Mouse (Mus musculus) embryonic fibroblast, embryonic 13.5 days (primary cell): ENCODE results near the gene Pdcd4. TPM values are rescaled to one million over a fixed set of nuclear protein-coding genes. Genes with fewer than 3 reads are reported as not detected.
"Not testable (repeated sequence)": the region's sequence is repeated elsewhere in the genome, so short reads cannot be mapped to it uniquely, and the experiment has no call there.

Source experiments
- H3K27ac ChIP-seq: 2 replicates; pipeline ENCODE4 v1.5.1; 2012; ENCODE audit warnings: low read length, control low read depth, inconsistent platforms; ENCODE audit not compliant: insufficient read depth
- H3K4me1 ChIP-seq: 2 replicates; pipeline ENCODE4 v1.6.1; 2011; ENCODE audit warnings: low read length; ENCODE audit not compliant: control insufficient read depth, insufficient read depth
- H3K4me3 ChIP-seq: 2 replicates; pipeline ENCODE4 v1.5.1; 2011; ENCODE audit warnings: mild to moderate bottlenecking, control low read depth, low read length; ENCODE audit not compliant: insufficient read depth
- CTCF ChIP-seq: IDR thresholded peaks from 2 replicates; pipeline ENCODE4 v1.5.1; 2011; ENCODE audit warnings: mild to moderate bottlenecking, control low read depth, low read length, moderate library complexity, borderline replicate concordance; ENCODE audit not compliant: insufficient read depth
- POLR2A ChIP-seq: IDR thresholded peaks from 2 replicates; pipeline ENCODE4 v1.6.1; 2011; ENCODE audit warnings: low read depth, mild to moderate bottlenecking, control low read depth, low read length, moderate library complexity
- polyA plus RNA-seq: library from polyadenylated mRNA; stranded (reverse); fragments of >200 nt; gene quantifications from 2 replicates; pipeline ENCODE4 v1.2.4, GENCODE M21; 2011; ENCODE audit warnings: low read depth; ENCODE audit not compliant: missing spikeins, insufficient read length

Gene Pdcd4
- polyA plus RNA-seq, 1 experiment, result 40.4 TPM

DNA sequence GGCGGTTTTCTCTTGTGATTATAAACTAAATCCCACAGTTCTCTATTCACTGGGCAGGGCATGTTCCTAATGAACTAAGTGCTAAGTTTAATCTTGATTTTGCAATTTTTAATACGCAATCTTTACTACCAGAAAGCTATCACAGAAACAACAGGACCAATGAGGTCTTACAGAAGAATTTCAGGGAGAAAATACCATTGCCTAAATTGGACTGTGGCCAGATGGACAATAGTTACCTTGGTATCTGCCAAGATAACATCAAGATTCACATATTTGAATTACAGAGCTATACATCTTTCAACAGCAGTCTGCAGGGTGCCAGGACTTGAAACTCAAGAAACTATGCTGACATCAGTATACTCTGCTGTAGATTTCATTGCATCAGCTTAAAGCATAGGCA, 50.3 kb downstream of the Pdcd4 start:
- peak overlapping the region; percentile 30; the same call in 1 of the 2 replicates for H3K4me3 ChIP-seq
- no peaks in the 10 kb centered on the region for H3K4me1 ChIP-seq
- peak overlapping the region; percentile 45; the same call in 1 of the 2 replicates for H3K27ac ChIP-seq
- TF ChIP-seq CTCF, result no peak
- no peak for TF ChIP-seq POLR2A

DNA sequence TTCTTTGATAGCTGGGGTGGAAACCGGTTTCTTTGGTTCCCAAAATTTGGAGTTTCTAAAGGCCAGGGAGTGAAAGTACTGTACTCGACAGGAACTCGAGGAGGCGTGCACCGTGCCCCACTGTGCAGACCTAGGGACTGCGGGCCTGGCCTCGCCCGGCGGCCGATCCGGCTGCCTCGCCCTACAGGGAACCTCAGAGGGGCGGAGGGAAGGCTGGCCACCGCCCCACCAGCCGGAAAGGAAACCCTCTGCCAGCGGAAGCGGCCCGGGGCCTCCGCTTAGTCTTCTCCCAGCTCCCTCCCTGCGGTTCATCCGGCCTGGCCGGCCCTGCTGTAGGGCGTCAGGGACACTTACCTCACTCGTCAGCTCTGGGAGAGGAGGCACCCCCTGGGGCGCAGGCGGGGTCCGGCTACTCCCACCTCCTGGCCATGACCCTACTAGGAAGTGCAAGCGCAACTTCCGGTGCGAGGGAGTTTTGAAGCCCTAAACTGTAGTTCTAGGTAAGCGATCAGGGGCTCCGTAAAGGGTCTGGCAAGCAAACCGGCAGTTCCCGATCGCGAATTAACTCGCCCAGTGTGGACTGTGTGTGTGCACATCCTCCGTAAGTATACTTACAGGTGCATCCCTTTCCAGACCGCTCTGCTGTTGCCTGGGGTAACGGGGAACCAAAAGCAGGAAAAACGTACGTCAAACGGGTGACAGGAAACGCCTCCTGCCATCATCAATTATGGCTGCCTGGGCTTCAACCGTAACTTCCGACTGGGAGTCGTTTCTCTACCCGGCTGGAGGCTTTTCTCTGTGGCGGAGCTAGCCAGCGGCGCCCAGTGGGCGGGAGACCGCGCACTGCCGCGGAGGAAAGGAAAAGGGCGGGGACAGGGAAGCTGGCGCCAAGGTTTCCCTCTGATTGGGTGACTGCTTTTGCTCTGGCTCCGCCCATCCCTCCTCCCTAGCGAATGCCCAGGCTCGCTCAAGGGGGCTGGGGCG, 52.1 kb downstream of the Pdcd4 start, which contains the start of the genes Shoc2 and Bbip1:
Shoc2 (plus strand) TSS at position 505 of the 984 bp plus-strand sequence.
Bbip1 (minus strand) TSS at position 826 of the 984 bp plus-strand sequence.
- Histone ChIP-seq H3K4me3 (peak within 1 kb of the TSS; percentile 71), H3K27ac (peak within 1 kb of the TSS; percentile 87), H3K4me1 (no peaks in the 10 kb centered on the region)
- no peak for TF ChIP-seq CTCF
- peak; percentile 99 for TF ChIP-seq POLR2A

DNA sequence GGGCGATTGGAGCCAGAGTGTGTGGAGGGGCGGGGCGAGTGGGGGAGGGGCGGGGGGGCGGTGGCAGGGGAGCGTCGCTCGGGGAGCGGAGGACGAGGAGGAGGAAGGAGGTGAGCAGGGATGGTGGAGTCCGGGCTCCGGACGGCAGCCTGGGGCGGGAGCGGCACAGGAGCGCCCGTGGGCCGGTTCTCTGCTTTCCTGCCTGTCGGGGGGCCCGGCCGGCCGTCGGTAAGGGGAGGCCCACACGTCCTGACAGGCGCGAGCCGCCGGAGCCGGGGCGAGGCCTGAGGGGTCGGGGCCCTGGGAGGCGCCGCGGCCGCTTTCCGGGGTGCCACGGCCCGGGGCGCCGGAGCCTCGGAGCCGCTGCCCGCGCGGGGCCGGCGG, 52.7 kb downstream of the Pdcd4 start:
- no peaks in the 10 kb centered on the region for H3K4me1 ChIP-seq
- H3K4me3 ChIP-seq, result peak overlapping the region; percentile 59
- H3K27ac ChIP-seq, result peak overlapping the region; percentile 65
- TF ChIP-seq POLR2A (peak; percentile 88), CTCF (no peak)

DNA sequence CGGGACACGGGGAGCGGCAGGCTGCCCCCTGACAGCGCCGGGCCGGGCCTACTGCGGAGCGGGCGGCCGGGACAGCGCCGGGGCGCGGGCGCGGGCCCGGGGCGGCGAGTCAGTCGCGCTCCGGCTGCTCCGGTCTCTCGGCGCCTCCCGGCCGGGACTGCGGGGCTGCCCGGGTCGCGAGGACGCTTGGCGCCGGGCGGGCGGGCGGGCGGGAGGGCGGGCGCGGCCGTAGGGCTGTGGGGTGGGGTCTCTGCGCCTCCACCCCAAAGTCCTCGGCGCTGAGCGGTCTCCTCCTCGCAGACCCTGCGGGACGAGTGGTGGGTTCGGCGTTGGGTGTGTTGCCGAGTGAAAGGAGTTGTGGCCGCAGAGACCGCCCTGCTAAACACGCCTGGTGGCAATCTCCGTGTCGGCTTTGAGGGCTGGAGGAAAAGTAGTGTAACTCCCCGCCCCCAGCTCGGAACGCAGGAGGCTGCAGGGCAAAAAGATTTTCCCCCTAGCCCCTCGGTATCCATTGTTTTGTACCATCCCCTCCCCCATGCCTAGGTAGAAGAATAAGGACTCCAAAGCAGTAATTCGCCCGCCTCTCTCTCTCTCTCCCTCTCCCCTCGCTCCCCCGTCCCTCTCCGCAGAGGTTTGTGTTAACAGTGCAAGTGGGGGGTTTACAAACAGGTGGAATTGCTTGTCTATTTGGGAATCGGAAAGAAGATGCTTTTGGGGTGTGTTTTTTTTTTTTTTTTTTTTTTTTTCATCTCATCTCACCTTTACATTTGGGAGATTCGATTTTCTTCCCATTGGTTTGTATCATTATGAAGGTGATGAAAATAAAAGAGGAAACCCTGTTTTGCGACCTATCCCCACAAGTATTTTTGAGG, 53.4 kb downstream of the Pdcd4 start:
- Histone ChIP-seq H3K27ac (peak overlapping the region; percentile 65; the same call in 1 of the 2 replicates), H3K4me1 (no peaks in the 10 kb centered on the region), H3K4me3 (peak overlapping the region; percentile 71)
- TF ChIP-seq CTCF, result no peak
- no peak; the same call in 1 of the 2 replicates for TF ChIP-seq POLR2A

DNA sequence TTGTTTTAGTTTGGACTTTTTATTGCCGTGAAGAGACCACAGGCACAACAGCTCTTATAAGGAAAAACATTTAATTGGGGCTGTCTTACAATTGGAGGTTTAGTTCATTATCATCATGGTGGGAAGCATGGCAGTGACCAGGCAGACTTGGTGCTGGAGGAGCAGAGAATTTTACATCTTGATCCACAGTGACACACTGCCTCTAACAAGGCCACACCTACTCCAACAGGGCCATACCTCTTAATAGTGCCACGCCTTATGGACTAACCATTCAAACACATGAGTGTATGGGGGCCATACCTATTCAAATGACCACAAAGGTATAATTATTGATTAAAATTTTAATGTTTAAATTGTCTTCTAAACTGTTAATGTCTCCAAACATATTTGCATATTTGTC, 65.5 kb downstream of the Pdcd4 start:
- TF ChIP-seq CTCF (no peak), POLR2A (no peak)
- H3K4me3 ChIP-seq, result no peak overlapping the region
- H3K27ac ChIP-seq, result no peak overlapping the region
- no peaks in the 10 kb centered on the region for H3K4me1 ChIP-seq

DNA sequence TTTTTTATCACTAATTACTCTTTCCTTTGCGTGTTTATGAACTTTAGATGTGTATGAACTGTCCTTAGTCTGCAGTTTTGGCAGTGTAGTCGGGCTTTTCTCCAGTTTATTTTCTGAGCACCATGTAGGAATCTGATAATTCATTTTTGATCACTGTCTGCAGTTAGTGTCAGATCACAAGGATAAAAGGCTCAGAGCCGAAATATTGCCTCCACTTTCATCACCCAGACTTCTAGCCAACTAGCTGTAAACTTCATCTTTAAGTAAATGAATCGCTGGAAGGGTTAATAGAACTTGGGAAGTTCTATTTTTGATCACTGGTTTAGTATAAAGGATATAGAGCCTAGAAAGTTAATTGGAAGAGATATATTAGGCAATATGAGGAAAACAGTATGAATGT, 70.5 kb downstream of the Pdcd4 start:
- no peak overlapping the region for H3K4me3 ChIP-seq
- H3K4me1 ChIP-seq, result no peaks in the 10 kb centered on the region
- no peak for TF ChIP-seq POLR2A
- H3K27ac ChIP-seq, result no peak overlapping the region

DNA sequence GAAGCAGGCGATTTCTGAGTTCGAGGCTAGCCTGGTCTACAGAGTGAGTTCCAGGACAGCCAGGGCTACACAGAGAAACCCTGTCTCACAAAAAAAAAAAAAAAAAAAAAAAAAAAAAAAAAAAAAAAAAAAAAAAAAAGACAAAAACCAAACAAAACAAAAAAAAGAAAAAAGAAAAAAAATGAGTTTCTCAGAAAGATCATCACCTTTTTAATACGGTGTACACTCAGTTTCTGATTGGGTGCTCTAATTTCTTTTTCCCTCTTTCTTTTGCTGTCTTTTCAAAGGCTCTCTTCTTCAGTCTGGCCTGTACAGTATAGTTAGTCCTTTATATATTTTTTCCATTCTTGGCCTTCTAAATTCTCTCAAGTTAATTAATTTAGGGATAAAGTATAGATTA, 72.3 kb downstream of the Pdcd4 start:
- not testable (repeated sequence) for H3K4me1 ChIP-seq, H3K27ac ChIP-seq, H3K4me3 ChIP-seq

DNA sequence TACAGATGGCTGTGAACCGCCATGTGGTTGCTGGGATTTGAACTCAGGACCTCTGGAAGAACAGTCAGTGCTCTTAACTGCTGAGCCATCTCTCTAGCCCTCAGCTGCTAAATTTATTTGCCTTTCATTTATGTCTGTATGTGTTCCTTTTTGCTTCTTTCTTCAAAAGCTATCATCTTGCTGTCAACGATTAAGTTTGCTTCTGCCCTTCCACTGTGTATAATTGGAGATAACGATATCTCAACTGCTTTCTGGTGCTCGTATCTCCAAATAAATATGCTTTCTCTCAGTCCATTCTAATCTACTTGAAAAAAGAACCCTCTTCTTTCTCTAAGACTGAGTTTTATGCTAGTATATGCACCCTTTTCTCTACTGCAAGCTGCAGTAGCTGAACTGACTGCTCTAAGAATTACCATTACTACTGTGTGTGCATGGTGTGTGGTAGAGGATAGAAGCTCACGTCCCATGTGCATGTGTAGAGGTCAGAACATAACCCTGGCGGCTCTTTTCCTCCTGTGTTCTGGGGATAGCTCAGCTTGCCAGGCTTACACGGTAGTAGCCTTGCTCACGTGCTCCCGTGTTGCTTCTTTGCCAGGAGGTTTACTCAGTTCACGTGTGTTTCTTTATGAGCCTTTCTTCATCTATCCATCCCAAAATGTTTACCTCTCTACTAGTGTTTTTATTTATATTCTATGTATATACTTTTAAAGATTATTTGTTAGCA, 73.0 kb downstream of the Pdcd4 start:
- H3K4me1 ChIP-seq, result no peaks in the 10 kb centered on the region; the same call in 1 of the 2 replicates
- TF ChIP-seq CTCF, result no peak
- TF ChIP-seq POLR2A, result no peak
- no peak overlapping the region for H3K4me3 ChIP-seq
- H3K27ac ChIP-seq, result no peak overlapping the region

DNA sequence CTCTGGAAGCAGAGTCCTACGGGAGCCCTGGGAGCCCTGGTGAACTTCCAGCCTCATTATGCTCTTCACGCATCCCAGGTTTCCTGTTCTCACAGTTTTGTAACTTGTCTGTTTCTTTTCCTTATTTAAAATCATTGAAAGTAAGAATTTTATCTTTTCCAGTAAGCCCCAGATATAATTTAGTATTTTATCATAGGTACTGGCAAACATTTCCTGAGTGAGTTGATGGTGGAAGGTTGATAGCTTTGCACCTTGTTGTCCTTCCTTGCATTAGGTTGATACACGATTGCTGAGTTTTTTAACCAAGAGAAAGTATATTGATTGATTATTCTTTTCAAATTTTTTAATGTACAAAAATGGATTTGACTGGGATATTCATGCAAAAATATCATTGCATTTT, 77.2 kb downstream of the Pdcd4 start:
- H3K27ac ChIP-seq, result no peak overlapping the region
- H3K4me3 ChIP-seq, result no peak overlapping the region
- TF ChIP-seq CTCF, result no peak
- TF ChIP-seq POLR2A, result no peak
- H3K4me1 ChIP-seq, result peaks cover 2% of the 10 kb centered on the region
